Mouse (Mus musculus) small intestine, adult 2 months (tissue): ENCODE data around the gene Pipox. TPM values are rescaled to one million over a fixed set of nuclear protein-coding genes. Genes with fewer than 3 reads are reported as not detected.

ENCODE experiments used
- H3K27ac ChIP-seq: fragments of 200-500 bp; 2 replicates; pipeline ENCODE4 v1.5.1; 2012; ENCODE audit warnings: low read depth, low read length, control low read depth, inconsistent platforms; ENCODE audit not compliant: insufficient read depth
- H3K27me3 ChIP-seq: fragments of 200-500 bp; 2 replicates; pipeline ENCODE4 v1.6.1; 2012; ENCODE audit warnings: mild to moderate bottlenecking, moderate library complexity, low read length, inconsistent platforms; ENCODE audit not compliant: control insufficient read depth, insufficient read depth
- H3K36me3 ChIP-seq: fragments of 200-500 bp; 2 replicates; pipeline ENCODE4 v1.6.1; 2012; ENCODE audit warnings: mild to moderate bottlenecking, low read length, control low read depth, inconsistent platforms; ENCODE audit not compliant: control insufficient read depth, insufficient read depth
- H3K4me1 ChIP-seq: fragments of 200-500 bp; 2 replicates; pipeline ENCODE4 v1.6.1; 2012; ENCODE audit warnings: low read length, inconsistent platforms, mixed read lengths; ENCODE audit not compliant: control insufficient read depth, insufficient read depth, insufficient read length
- H3K4me3 ChIP-seq: fragments of 200-500 bp; 2 replicates; pipeline ENCODE4 v1.5.1; 2012; ENCODE audit warnings: low read depth, mild to moderate bottlenecking, control low read depth, inconsistent platforms, low read length, moderate library complexity
- CTCF ChIP-seq: fragments of 200-500 bp; IDR thresholded peaks from 2 replicates; pipeline ENCODE4 v1.5.1; 2012; ENCODE audit warnings: low read depth, mild to moderate bottlenecking, control low read depth, inconsistent platforms, low read length, moderate library complexity, mixed read lengths; ENCODE audit not compliant: insufficient replicate concordance, insufficient read length; ENCODE audit errors: extremely low read depth
- POLR2A ChIP-seq: fragments of 200-500 bp; IDR thresholded peaks from 2 replicates; pipeline ENCODE4 v1.6.1; 2012; ENCODE audit warnings: low read depth, mild to moderate bottlenecking, control low read depth, inconsistent platforms, low read length, moderate library complexity
- WGBS: fragments of 180-500 bp; shearing (Covaris S2); methylation state at CpG from one replicate; pipeline ENCODE4 v1.1.7; 2018; 5-methylcytosine and 5-hydroxymethylcytosine counted together
- polyA plus RNA-seq: library from polyadenylated mRNA; depleted of rRNA; stranded (reverse); fragments of >200 nt; gene quantifications from 2 replicates; pipeline ENCODE4 v1.2.3, GENCODE M21; 2012

Pipox gene
- polyA plus RNA-seq, 1 experiment: 13.8 TPM

DNA sequence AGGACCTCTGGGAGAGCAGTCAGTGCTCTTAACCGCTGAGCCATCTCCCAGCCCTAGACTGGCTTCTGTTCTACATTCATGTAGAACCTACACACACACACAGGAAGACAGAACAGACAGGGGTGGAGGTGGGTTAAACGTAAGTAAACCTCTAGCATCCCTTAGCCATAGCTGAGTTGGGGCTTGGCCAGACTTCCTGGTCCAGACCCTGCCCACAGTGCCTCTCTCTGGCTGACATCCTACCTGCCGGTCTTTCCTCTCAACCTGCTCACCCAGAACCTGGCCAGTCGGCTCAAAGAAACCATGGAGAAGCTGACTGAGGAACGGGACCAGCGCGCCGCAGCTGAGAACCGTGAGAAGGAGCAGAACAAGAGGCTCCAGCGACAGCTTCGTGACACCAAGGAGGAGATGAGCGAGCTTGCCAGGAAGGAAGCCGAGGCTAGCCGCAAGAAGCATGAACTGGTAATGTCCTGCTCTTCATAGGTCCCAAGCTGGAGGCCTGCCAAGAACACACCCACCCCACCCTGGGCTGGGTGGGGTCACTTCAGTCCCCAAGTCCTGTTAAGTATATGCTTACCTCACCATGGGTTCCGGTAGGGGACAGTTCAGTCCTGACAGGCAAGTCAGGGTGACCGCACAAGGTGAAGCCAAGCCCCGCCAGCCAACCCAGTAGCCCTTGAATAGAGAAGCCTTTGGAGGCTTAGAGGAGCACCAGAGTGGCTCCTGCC is 40.8 kb downstream of the Pipox start:
- 88% methylated on average over 17 of the region's 17 CpGs for WGBS
- no peak overlapping the region for H3K4me3 ChIP-seq
- TF ChIP-seq CTCF: no peak
- no peak for TF ChIP-seq POLR2A
- H3K27me3 ChIP-seq: no peaks in the 10 kb centered on the region
- H3K4me1 ChIP-seq: peaks cover 12% of the 10 kb centered on the region
- H3K27ac ChIP-seq: no peak overlapping the region
- H3K36me3 ChIP-seq: peaks cover 75% of the 10 kb centered on the region

DNA sequence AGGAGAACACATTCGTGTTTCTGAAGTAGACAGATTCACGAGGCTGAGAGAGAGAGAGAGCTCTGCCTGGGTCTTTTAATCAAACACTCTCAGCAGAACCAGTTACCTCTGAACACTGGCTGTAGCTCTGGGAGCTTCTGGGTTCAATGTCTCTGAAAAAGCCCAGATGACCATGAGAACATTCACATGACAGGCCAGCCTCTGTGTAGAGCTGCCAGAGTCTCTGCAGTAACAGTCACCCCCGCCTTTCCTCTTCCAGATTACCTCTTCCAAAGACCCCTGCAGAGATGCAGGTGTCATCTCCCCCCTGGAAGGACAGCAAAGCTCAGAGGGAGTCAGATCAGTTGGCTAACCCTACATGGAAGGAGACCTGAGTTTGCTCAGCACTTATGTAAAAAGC is 41.7 kb downstream of the Pipox start:
- Histone ChIP-seq H3K36me3 (peaks cover 74% of the 10 kb centered on the region), H3K4me3 (no peak overlapping the region), H3K27ac (no peak overlapping the region), H3K4me1 (peaks cover 18% of the 10 kb centered on the region), H3K27me3 (no peaks in the 10 kb centered on the region)
- WGBS: 82% methylated on average over 3 of the region's 3 CpGs
- no peak for TF ChIP-seq POLR2A
- TF ChIP-seq CTCF: no peak

DNA sequence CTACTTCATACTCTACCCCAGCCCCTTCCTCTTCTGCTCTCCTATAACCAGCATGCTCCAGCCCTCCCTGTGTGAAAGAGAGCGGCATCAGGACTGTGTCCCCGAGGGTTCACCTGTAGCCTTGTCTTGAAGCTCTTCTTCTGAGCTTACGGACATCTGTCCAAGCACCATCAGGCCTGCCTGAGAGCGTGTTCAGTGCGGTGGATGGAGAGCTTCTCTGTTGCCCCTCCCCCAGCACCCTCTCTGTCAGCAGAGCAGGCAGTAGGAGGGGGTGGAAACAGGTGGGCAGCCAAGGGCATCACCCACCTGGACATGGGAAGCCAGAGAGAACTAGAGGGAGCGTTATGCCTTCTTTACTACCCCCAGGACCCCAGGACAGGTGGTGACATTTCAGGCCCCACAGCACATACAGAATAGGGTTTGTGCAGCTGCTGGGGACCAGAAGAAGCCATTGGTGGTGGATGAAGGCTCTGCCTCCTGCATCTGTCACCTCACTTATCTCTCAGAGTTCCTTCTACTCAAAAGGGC is 42.3 kb downstream of the Pipox start:
- TF ChIP-seq POLR2A (no peak), CTCF (no peak)
- H3K36me3 ChIP-seq: peaks cover 76% of the 10 kb centered on the region
- 94% methylated on average over 6 of the region's 6 CpGs for WGBS

DNA sequence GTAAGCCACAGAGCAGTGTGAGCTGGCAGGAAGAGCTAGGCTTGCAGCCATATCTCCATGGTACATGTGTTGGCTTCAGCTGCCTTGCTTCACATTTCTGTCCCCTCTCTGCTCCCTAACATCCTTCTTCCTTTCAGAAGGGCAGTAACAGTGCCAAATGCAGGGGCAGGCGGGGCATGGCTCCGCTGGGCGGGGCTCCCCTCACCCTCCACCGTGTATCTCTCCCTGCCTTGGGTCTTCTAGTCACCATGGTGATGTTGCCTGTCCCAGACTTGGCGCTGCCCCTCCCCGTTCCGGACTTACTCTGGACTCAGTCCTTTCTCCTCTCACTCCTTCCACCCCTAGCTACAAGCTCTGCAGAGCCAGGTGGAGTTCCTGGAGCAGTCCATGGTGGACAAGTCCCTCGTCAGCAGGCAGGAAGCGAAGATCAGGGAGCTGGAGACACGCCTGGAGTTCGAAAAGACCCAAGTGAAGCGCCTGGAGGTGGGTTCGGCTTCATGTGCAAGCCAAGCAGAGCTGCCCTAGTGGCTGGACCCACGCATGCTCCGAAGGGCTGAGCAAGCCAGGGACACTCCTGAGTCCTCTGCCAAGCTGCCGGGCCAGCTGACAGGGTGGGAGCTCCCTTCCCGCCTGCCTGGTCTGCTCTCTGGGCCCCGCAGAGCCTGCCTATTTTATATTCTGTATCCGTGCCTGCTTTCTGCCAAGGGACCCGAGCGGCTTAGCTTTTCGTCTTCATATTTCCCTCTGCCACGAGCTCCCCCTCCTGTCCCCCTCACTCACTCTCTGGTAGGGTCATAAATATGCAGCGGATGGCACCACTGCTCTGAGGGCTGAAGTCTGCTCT is 43.3 kb downstream of the Pipox start:
- TF ChIP-seq POLR2A: no peak
- TF ChIP-seq CTCF: no peak
- Histone ChIP-seq H3K4me3 (no peak overlapping the region), H3K36me3 (peaks cover 83% of the 10 kb centered on the region), H3K27ac (no peak overlapping the region), H3K4me1 (peaks cover 19% of the 10 kb centered on the region), H3K27me3 (no peaks in the 10 kb centered on the region)
- whole genome bisulfite sequencing: 78% methylated on average over 24 of the region's 24 CpGs

More for the DNA sequence above, 42.3 kb downstream of the Pipox start:
- H3K27ac ChIP-seq: no peak overlapping the region
- no peak overlapping the region for H3K4me3 ChIP-seq
- peaks cover 19% of the 10 kb centered on the region for H3K4me1 ChIP-seq
- H3K27me3 ChIP-seq: no peaks in the 10 kb centered on the region

DNA sequence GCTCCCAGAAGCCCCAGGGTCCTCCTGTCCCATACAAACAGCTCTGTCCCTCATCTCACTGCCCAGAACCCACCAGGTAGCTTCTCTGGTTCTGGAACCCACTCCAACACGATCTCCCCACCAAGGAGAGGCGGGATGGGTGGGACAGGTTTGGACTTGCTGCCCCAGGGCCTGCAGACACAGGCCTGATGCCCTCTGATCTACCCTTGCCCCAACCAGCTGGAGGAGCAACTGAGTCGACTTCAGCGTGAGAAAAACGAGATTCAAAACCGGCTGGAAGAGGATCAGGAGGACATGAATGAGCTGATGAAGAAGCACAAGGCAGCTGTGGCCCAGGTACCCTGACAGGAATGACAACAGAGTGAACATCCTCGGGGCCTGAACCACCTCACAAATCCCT is 44.7 kb downstream of the Pipox start:
- WGBS: 89% methylated on average over 7 of the region's 7 CpGs
- H3K4me3 ChIP-seq: no peak overlapping the region
- TF ChIP-seq CTCF (no peak), POLR2A (no peak)
- peaks cover 86% of the 10 kb centered on the region for H3K36me3 ChIP-seq
- no peak overlapping the region for H3K27ac ChIP-seq
- peaks cover 15% of the 10 kb centered on the region for H3K4me1 ChIP-seq
- H3K27me3 ChIP-seq: no peaks in the 10 kb centered on the region

DNA sequence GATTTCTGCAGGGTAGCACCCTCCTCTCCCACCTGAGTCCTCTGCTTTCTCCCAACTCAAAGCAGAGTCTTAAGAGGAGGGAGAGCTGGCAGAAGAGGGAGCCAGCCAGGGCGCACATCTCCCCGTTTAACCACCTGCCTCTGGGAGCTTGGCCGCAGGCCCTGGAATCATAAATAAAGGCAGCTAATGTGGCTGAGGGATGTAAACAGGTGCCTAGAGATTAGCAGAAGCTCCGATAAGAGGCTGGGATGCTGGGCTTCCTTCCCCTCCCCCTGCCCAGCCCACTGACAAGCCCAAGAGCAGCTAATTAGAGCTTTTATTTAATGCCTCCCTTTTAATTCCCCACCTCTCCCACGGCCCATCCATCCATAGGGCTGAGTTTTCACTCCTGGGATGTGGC is 45.8 kb downstream of the Pipox start:
- 20% methylated on average over 5 of the region's 5 CpGs for WGBS
- Histone ChIP-seq H3K36me3 (peaks cover 87% of the 10 kb centered on the region), H3K27ac (no peak overlapping the region), H3K27me3 (no peaks in the 10 kb centered on the region), H3K4me3 (no peak overlapping the region), H3K4me1 (peaks cover 8% of the 10 kb centered on the region)
- TF ChIP-seq CTCF (no peak), POLR2A (no peak)

DNA sequence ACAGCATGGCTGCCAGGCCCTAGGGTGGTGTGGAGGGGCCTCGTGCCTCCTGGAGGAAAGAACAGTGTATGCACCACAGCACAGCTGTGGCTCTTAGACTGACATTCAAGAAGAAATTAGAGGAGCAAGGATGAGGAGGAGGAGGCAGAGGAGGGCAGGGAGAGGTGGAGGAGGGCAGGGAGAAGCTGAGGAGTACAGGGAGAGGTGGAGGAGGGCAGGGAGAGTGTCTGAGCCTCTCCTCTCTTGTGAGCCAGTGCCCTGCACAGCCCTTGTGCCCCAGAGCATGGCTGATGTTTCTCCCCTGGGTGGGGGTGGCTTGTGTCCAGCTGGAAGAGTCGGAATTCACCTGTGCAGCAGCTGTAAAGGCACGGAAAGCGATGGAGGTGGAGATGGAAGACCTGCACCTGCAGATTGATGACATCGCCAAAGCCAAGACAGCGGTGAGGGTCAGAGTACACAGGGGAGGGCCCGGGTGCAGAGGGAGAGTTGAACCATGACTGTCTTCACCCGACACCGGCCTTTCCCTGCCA is 46.2 kb downstream of the Pipox start:
- Histone ChIP-seq H3K36me3 (peaks cover 89% of the 10 kb centered on the region), H3K27me3 (no peaks in the 10 kb centered on the region), H3K4me1 (peaks cover 6% of the 10 kb centered on the region; the same call in 1 of the 2 replicates), H3K4me3 (no peak overlapping the region), H3K27ac (no peak overlapping the region)
- 39% methylated on average over 9 of the region's 9 CpGs for WGBS
- TF ChIP-seq CTCF (no peak), POLR2A (no peak)
